Mouse (Mus musculus) erythroblast, embryonic 14.5 days (primary cell): ENCODE results near the gene Safb.

Source experiments
- GATA1 ChIP-seq: IDR thresholded peaks from 2 replicates; pipeline ENCODE4 v1.6.1; 2012; ENCODE audit warnings: low read length, inconsistent platforms, mixed read lengths
- TAL1 ChIP-seq: IDR thresholded peaks from 3 replicates; pipeline ENCODE4 v1.6.1; 2012; ENCODE audit warnings: low read length, inconsistent platforms, mixed read lengths

DNA sequence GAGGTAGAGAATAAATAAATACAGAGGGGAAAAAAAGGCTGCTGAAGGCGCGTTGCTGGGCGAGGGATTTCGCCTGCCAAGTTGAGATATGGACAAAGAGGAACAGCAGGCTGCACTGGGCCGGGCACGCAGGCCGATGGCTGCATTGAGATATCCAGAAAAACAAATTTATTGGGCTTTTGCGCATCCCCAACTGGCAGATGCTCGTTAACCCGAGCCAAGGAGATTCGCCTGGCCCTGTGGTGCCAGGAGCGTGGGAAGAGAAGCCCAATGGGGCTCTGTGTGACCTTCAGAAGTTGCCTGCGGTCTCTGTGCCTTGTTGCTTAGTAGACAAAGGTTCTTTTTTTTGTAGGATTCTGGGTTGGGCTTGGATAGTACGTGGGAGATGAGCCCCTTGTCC lies 48.4 kb upstream of the Safb start:
- TF ChIP-seq GATA1 (no peak), TAL1 (no peak)
